Mouse (Mus musculus) C3H10T1/2 (cell line): ENCODE data around the gene Gm10334. TPM values are rescaled to one million over a fixed set of nuclear protein-coding genes. Genes with fewer than 3 reads are reported as not detected.

Experiments
- polyA plus RNA-seq, 2 experiments: library from polyadenylated mRNA; unstranded; fragments of >200 nt; fragmentation: generic; extraction: Trizol; gene quantifications; one replicate each; pipeline ENCODE4 v1.2.1; 2012; ENCODE audit warnings: missing spikeins in 2 of 2

The Gm10334 gene
- not detected for polyA plus RNA-seq

GRCm38 (mm10) chr6:41446045-41446444, at the start of gene Gm10334:
TSS of gene Gm10334 (minus strand) at chr6:41446145.

GRCm38 (mm10) chr6:41458632-41459031, 12.7 kb upstream of the Gm10334 start, which contains the start of gene Prss1:
TSS of gene Prss1 (plus strand) at chr6:41458932.

Other genes starting within 250 kb of the Gm10334 start
- gene Try4, start 143.9 kb downstream of the Gm10334 start, polyA plus RNA-seq, result not detected
- not detected for gene Try5, start 129.3 kb downstream of the Gm10334 start, polyA plus RNA-seq
- not detected for gene Try10, start 92.0 kb downstream of the Gm10334 start, polyA plus RNA-seq
- gene Prss3, start 68.5 kb downstream of the Gm10334 start, polyA plus RNA-seq, result not detected
- not detected for gene Gm5771, start 53.8 kb downstream of the Gm10334 start, polyA plus RNA-seq
- gene Prss1, start 12.8 kb upstream of the Gm10334 start, polyA plus RNA-seq, result not detected
- gene Prss2, start 75.6 kb upstream of the Gm10334 start, polyA plus RNA-seq, result under 1 TPM in 1 of 2 experiments, not detected in 1; 0.75 TPM
- gene Ephb6, start 159.3 kb upstream of the Gm10334 start, polyA plus RNA-seq, result 100 to 1,000 TPM in 1 of 2 experiments, 10 to 100 TPM in 1; 19.8 to 104 TPM
- gene Trpv6, start 190.3 kb upstream of the Gm10334 start, polyA plus RNA-seq, result under 1 TPM; 0.01 to 0.53 TPM
- not detected for gene Trpv5, start 234.6 kb upstream of the Gm10334 start, polyA plus RNA-seq
- gene Llcfc1, start 238.3 kb upstream of the Gm10334 start, polyA plus RNA-seq, result not detected